Mouse (Mus musculus) CH12.LX (cell line): ENCODE measurements around the gene Msh5.

Source experiments
- EP300 ChIP-seq: IDR thresholded peaks from 2 replicates; pipeline ENCODE4 v1.6.1; 2011; ENCODE audit warnings: low read length, improper control_type of control experiment
- UBTF ChIP-seq: IDR thresholded peaks from 2 replicates; pipeline ENCODE4 v1.6.1; 2012; ENCODE audit warnings: low read depth, mild to moderate bottlenecking, inconsistent platforms, low read length, improper control_type of control experiment, moderate library complexity

- TF ChIP-seq UBTF (no peak), EP300 (no peak)
Measured at GRCm38 (mm10) chr17:35018171-35018570, 28.4 kb downstream of the Msh5 start.
